Mouse (Mus musculus) layer of hippocampus, adult 9-10 months (tissue): ENCODE measurements around the gene Ap2a1.

Source experiments
- DNase-seq: peaks from one replicate; pipeline ENCODE4 v3.0.0; 2022; ENCODE audit warnings: low spot score

The Ap2a1 gene

DNA sequence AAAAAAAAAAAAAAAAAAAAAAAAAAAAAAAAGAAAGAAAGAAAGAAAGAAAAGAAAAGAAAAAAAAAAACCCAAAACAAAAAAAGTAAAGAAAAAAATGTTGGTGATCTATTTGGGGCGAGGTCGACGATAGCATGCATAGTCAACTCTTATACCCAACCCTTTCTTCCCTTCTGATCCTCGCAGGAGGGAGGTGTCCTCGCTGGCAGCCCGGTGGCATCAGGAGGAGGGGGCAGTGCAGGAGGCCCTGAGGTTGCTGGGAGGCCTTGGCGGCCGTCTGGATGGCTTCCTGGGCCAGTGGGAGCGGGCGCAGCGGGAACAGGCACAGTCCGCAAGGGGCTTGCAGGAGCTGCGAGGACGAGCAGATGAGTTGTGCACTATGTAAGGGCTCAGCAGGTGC, 24.3 kb upstream of the Ap2a1 start:
- no peak for DNase-seq

DNA sequence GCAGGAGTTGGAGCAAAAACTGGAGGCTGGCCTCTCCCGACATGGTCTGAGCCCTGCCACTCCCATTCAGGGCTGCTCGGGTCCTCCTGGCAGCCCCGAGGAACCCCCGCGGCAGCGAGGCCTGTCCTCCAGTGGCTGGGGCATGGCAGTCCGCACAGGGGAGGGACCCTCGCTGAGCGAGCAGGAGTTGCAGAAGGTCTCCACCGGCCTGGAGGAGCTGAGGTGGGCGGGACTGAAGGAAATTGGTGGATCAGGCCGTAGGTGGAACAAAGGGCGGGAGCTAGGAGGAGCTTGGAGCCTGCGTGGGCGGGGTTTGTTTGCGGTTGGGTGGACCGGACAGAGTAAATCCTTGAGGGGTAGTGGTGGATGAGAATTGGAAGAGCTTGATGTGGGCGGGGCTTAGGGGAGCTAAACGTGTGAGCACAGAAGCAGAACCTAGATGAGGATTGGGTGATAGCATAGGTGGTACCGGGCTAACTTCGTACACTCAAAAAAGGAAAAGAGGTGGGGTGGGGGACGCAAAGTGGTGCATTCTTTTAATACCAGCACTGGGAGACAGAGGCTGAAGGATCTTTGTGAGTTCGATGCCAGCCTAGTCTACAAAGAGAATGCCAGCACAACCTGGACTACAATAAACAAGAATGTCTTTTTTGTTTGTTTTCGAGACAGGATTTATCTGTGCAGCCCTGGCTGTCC, 23.5 kb upstream of the Ap2a1 start:
- peak; percentile 67 for DNase-seq

GRCm38 (mm10) chr7:44951960-44952359, 22.7 kb upstream of the Ap2a1 start:
- DNase-seq, result no peak

- DNase-seq, result no peak
Measured at GRCm38 (mm10) chr7:44949922-44950321, 20.6 kb upstream of the Ap2a1 start.

DNA sequence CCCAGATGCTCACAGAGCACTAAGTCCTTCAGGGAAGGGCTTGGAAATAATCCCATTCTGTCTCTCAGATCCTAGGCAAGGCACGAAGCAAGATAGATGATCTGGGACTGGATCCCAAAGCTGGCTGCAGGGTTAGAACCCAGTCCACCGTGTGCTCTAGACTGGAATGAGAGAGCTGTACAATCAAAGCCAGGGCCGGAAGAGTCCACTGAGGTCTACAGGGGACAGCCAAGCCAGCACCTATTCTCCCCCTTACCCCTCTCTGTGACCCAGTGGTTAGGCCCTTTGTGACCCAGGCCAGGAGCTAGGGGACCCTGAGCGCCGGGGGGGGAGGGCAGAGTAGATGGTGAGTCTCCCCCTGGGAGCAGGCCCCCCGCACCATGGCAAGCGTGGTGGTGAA, 13.6 kb upstream of the Ap2a1 start, which contains the start of gene Tsks:
Gene Tsks, plus strand, starts transcription at position 301 of the 400 bp plus-strand sequence.
- DNase-seq, result no peak

DNA sequence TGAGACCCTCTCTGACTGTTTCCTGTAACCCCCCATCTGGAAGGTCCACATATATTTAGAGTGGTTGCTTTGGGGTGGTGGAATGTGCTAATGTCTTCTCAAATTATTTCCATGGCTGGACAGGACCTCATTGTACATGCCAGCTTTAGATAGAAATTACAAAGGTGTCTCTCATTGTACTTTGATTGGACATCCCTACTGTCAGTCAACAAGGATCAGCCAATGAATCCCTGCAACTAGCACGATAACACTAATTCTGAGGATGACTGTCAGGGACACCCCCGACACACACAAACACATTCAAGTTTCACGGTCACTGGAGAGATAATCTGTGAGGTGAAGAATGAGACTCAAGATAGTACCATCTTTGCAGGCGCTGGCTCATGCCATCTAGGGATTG, 9.4 kb upstream of the Ap2a1 start:
- no peak for DNase-seq

GRCm38 (mm10) chr7:44928570-44928969, 726 bp downstream of the Ap2a1 start:
- no peak for DNase-seq

GRCm38 (mm10) chr7:44925468-44925867, 3.8 kb downstream of the Ap2a1 start:
- DNase-seq, result no peak

DNA sequence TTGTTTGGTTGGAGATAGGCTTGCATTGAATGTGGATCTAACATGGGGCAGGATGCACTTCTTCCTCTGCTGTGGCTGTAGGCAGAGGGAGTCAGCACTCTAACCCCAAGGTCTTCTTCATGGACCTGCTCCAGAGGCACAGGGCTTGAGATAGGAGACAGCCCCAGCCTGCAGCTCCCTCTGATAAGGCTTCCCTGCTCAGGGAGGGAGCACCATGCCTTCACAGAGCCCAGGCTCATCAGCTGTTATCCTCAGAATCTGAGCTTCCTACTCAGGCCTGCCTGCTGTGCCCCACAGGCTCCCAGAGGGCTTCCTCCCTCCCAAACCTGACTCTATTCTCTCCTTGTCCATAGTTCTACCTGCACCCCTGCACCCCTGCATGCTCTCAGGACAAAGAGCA, 6.8 kb downstream of the Ap2a1 start:
- DNase-seq, result no peak

GRCm38 (mm10) chr7:44919127-44919526, 10.2 kb downstream of the Ap2a1 start:
- DNase-seq, result no peak

GRCm38 (mm10) chr7:44918219-44918618, 11.1 kb downstream of the Ap2a1 start:
- no peak for DNase-seq

DNA sequence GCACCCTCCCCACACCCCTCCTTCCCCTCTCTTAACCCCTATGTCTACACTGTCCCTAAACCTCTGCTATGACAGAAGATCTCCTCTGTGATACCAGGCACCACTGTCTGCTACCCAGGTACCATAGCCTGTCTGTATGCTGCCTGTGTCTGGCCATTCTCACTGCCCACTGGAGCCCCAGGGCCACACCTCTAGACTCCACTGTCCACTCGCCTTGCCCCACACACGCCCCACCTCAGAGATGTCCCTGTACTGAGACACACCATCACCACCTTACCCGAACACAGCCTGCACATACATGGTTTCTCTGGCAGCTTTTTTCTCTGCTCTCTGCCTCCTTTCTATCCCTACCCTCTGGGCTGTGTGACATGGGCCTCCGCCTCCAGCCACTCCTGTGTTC, 12.4 kb downstream of the Ap2a1 start:
- no peak for DNase-seq

DNA sequence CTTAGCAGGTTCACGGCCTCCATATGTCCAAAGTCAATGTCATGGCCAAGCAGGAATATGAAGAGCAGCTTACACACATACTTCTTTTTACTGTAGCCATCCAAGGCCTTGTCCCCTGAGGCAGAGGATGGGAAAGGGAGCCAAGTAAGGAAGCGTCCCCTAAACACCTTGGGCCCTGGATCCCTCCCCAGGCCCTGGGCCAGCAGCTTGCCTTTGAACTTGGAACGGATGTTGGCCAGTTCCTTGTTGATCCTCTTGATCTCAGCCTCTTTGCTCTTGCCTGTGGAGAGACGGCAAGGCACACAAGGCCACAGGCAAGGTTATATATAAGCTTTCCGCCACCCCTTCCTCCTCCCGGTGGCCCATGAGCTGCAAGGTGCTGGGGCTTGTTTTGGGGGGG, 13.1 kb downstream of the Ap2a1 start:
- DNase-seq, result no peak

- no peak for DNase-seq
Measured at GRCm38 (mm10) chr7:44915314-44915713, 14.0 kb downstream of the Ap2a1 start.

- no peak for DNase-seq
Measured at GRCm38 (mm10) chr7:44914396-44914795, 14.9 kb downstream of the Ap2a1 start.

DNA sequence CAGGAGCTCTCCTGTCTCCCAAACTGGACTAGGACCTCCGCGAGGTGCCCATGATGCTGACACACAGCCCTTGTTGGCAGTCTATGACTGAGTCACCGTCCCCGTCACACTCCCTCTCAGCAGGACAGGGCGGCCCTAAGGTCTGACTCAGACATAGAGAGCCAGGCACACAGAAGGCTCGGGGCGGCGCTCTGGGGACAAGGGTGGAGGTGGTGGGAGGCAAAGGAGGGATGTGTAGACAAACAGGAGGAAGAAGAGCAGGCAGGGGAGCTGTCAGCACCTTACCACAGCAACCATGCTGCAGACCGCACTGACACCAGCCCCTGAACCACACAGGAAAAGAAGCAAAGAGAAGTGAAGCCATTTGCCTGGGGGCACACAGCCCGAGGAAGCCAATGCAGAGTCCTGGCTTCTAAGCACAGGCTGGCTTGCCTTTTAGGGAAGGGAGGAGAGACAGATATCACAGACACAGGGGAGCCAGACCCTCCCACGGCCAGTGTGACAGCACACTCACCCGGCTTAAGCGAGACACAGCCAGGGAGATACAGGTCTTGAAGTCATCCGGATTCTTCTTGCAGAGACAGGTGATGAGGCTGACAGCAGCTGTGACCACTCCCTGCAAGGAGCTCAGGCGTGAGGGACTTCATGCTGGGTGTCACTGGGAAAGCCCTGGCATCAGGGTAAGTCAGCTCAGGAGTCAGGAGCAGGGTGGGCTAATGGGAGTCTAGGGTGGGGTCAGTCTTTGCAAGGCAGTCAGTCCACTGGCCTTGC, 20.4 kb downstream of the Ap2a1 start:
- no peak for DNase-seq

GRCm38 (mm10) chr7:44905430-44905829, 23.9 kb downstream of the Ap2a1 start:
- DNase-seq, result no peak

GRCm38 (mm10) chr7:44901230-44901722, 28.0 kb downstream of the Ap2a1 start:
- DNase-seq, result no peak

- DNase-seq, result no peak
Measured at GRCm38 (mm10) chr7:44900632-44901031, 28.7 kb downstream of the Ap2a1 start.

- DNase-seq, result no peak
Measured at GRCm38 (mm10) chr7:44898607-44899006, 30.7 kb downstream of the Ap2a1 start.

GRCm38 (mm10) chr7:44896499-44896898, 32.8 kb downstream of the Ap2a1 start:
- DNase-seq, result no peak

DNA sequence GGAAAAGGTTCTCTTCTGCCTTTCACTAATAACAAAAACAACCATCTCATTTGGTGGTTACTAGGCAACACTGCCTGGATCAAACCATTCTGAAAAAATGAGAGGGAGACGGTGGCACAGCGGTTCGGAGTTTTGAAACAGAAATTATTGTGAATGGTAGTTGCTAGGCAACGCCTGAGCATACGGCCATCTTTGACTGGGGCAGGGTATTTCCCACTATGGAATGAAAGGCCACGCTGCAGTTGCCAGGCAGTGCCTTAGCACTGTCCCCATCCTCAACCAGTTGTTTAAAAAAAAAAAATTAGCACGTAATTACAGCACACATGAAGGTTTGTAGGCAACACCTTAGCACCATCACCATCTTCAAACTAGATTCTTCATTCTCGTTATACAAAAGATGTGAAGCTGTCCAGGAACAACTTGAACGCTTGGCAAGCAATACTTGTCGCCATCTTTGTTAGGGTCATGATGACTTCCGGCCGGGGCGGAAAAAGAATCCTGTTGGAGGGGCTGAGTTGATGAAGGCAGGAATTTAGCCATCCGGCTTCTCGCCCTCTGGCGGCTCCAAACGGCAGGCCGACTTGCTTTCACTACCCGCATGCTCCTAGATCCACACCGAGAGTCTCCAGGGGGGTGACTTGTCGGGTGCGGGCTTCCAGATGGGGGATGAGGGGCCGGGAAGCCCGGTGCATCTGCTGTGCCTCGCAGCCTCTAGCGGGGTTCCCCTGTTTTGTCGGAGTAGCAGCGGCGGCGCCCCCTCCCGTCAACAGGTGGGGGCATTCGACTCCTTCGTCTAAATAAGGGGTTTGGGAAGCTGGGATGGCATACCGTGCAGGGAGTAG, 33.5 kb downstream of the Ap2a1 start, which contains the start of gene Fuz:
Gene Fuz, plus strand, starts transcription at position 487 of the 842 bp plus-strand sequence.
- peak; percentile 90 for DNase-seq
